Mouse (Mus musculus) myocyte (in vitro differentiated cells): ENCODE data around the gene Rnf38. TPM values are rescaled to one million over a fixed set of nuclear protein-coding genes. Genes with fewer than 3 reads are reported as not detected.

Experiments used
- H3K27me3 ChIP-seq: one replicate; pipeline ENCODE4 v1.6.1; 2011; ENCODE audit not compliant: control insufficient read depth, insufficient read depth, insufficient read length
- H3K36me3 ChIP-seq: one replicate; pipeline ENCODE4 v1.6.1; 2011; ENCODE audit not compliant: control insufficient read depth, insufficient read depth
- H3K4me2 ChIP-seq: one replicate; pipeline ENCODE4 v1.6.1; 2011; ENCODE audit warnings: low read depth, control low read depth
- H3K4me3 ChIP-seq: one replicate; pipeline ENCODE4 v1.5.1; 2011; ENCODE audit warnings: mild to moderate bottlenecking, control low read depth, moderate library complexity
- H3K79me2 ChIP-seq: one replicate; pipeline ENCODE4 v1.6.1; 2011; ENCODE audit not compliant: control insufficient read depth, insufficient read depth
- H3ac ChIP-seq: one replicate; pipeline ENCODE4 v1.6.1; 2011; ENCODE audit not compliant: control insufficient read depth, insufficient read length
- CEBPB ChIP-seq: IDR thresholded peaks from 2 replicates; pipeline ENCODE4 v1.6.1; 2011; ENCODE audit warnings: mild to moderate bottlenecking, moderate library complexity; ENCODE audit not compliant: poor library complexity, insufficient read depth, severe bottlenecking
- E2F4 ChIP-seq: IDR thresholded peaks from one replicate; pipeline ENCODE4 v1.6.1; 2011; ENCODE audit warnings: mild to moderate bottlenecking, control low read depth, moderate library complexity; ENCODE audit not compliant: insufficient read depth
- MAX ChIP-seq: IDR thresholded peaks from one replicate; pipeline ENCODE4 v1.6.1; 2011; ENCODE audit warnings: low read depth, mild to moderate bottlenecking, control low read depth
- MYOD1 ChIP-seq, 3 experiments: IDR thresholded peaks; one replicate each; pipeline ENCODE4 v1.6.1; 2011; ENCODE audit warnings: control low read depth in 2 of 3, low read depth in 2 of 3, mild to moderate bottlenecking in 2 of 3, moderate library complexity in 1 of 3; ENCODE audit not compliant: insufficient read length in 2 of 3, control insufficient read depth in 1 of 3
- MYOG ChIP-seq, 3 experiments: IDR thresholded peaks; one replicate each; pipeline ENCODE4 v1.6.1; 2011; ENCODE audit warnings: control low read depth in 2 of 3, low read depth in 2 of 3, mild to moderate bottlenecking in 2 of 3; ENCODE audit not compliant: insufficient read length in 2 of 3, control insufficient read depth in 1 of 3, insufficient read depth in 1 of 3
- POLR2A ChIP-seq: IDR thresholded peaks from one replicate; pipeline ENCODE4 v1.6.1; 2011; ENCODE audit warnings: low read depth, mild to moderate bottlenecking, control low read depth, moderate library complexity; ENCODE audit not compliant: insufficient read length
- POLR2AphosphoS2 ChIP-seq: IDR thresholded peaks from one replicate; pipeline ENCODE4 v1.6.1; 2011; ENCODE audit warnings: low read depth, control low read depth; ENCODE audit not compliant: insufficient read length
- REST ChIP-seq: IDR thresholded peaks from one replicate; pipeline ENCODE4 v1.6.1; 2011; ENCODE audit warnings: mild to moderate bottlenecking, control low read depth, moderate library complexity; ENCODE audit not compliant: insufficient read depth, insufficient read length
- SRF ChIP-seq: IDR thresholded peaks from one replicate; pipeline ENCODE4 v1.6.1; 2011; ENCODE audit warnings: low read depth; ENCODE audit not compliant: control insufficient read depth, insufficient read length
- TCF12 ChIP-seq: IDR thresholded peaks from one replicate; pipeline ENCODE4 v1.6.1; 2011; ENCODE audit warnings: mild to moderate bottlenecking, control low read depth; ENCODE audit not compliant: poor library complexity, insufficient read depth, severe bottlenecking
- TCF3 ChIP-seq: IDR thresholded peaks from one replicate; pipeline ENCODE4 v1.6.1; 2011; ENCODE audit warnings: low read depth, control low read depth; ENCODE audit not compliant: insufficient read length
- USF1 ChIP-seq: IDR thresholded peaks from one replicate; pipeline ENCODE4 v1.6.1; 2011; ENCODE audit warnings: low read depth, mild to moderate bottlenecking, control low read depth, moderate library complexity
- polyA plus RNA-seq: library from polyadenylated mRNA; unstranded; fragments of >200 nt; fragmentation: generic; extraction: Trizol; gene quantifications from one replicate; pipeline ENCODE4 v1.2.1, GENCODE M21; 2012; ENCODE audit warnings: missing spikeins

Rnf38 gene
- polyA plus RNA-seq, 1 experiment, result 12.6 TPM

GRCm38 (mm10) chr4:44251966-44252916 lies 18.7 kb upstream of the Rnf38 start:
- Histone ChIP-seq H3K4me2 (no peak overlapping the region), H3ac (no peak overlapping the region), H3K36me3 (no peaks in the 10 kb centered on the region), H3K27me3 (peaks cover 17% of the 10 kb centered on the region), H3K4me3 (no peak overlapping the region), H3K79me2 (no peaks in the 10 kb centered on the region)
- TF ChIP-seq TCF12, result no peak
- TF ChIP-seq REST, result no peak

DNA sequence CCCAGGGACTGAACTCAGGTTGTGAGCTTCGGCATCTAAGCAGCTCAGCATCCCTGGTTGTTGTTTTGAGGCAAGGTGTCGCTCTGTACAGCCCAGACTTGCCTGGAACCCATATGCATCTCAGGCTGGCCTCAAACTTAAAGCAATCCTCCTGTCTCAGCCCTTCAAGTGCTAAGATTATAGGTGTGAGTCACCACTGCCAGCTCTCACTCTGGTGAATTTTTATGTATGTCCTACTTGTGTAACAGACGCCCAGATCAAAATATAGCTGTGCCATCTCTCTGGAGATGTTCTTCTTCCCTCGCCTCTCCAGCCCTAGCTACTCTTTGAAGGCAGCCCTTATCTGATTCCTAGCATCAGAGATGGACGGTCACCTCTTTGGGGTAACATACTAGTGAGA lies 17.9 kb upstream of the Rnf38 start:
- Histone ChIP-seq H3ac (no peak overlapping the region), H3K79me2 (no peaks in the 10 kb centered on the region), H3K4me3 (no peak overlapping the region), H3K36me3 (no peaks in the 10 kb centered on the region), H3K4me2 (no peak overlapping the region), H3K27me3 (peaks cover 19% of the 10 kb centered on the region)
- TF ChIP-seq MYOD1 (IDR thresholded peaks at IDR 0.05; ENCODE audit: control insufficient read depth in 1 of 3, insufficient read length in 2 of 3, low read depth in 2 of 3) (no peak), MYOG (IDR thresholded peaks at IDR 0.05; ENCODE audit: control insufficient read depth in 1 of 3, insufficient read depth in 1 of 3, insufficient read length in 2 of 3, low read depth in 2 of 3) (no peak), POLR2AphosphoS2 (no peak), CEBPB (no peak), POLR2A (no peak), TCF3 (no peak), SRF (no peak), E2F4 (no peak), REST (no peak), TCF12 (no peak), USF1 (no peak), MAX (no peak)

GRCm38 (mm10) chr4:44249705-44250104 lies 16.1 kb upstream of the Rnf38 start:
- Histone ChIP-seq H3K4me3 (no peak overlapping the region), H3ac (no peak overlapping the region), H3K36me3 (no peaks in the 10 kb centered on the region), H3K27me3 (peaks cover 19% of the 10 kb centered on the region), H3K4me2 (no peak overlapping the region), H3K79me2 (no peaks in the 10 kb centered on the region)
- TF ChIP-seq POLR2A, result no peak
- TF ChIP-seq MYOG (IDR thresholded peaks at IDR 0.05; ENCODE audit: control insufficient read depth in 1 of 3, insufficient read depth in 1 of 3, insufficient read length in 2 of 3, low read depth in 2 of 3), result no peak
- TF ChIP-seq CEBPB, result no peak
- no peak for TF ChIP-seq REST
- no peak for TF ChIP-seq USF1
- TF ChIP-seq MAX, result no peak
- TF ChIP-seq TCF3, result no peak
- TF ChIP-seq TCF12, result no peak
- TF ChIP-seq SRF, result no peak
- no peak for TF ChIP-seq MYOD1 (IDR thresholded peaks at IDR 0.05; ENCODE audit: control insufficient read depth in 1 of 3, insufficient read length in 2 of 3, low read depth in 2 of 3)
- TF ChIP-seq E2F4, result no peak
- TF ChIP-seq POLR2AphosphoS2, result no peak

GRCm38 (mm10) chr4:44247051-44247939 lies 13.7 kb upstream of the Rnf38 start:
- Histone ChIP-seq H3K27me3 (peaks cover 19% of the 10 kb centered on the region), H3K36me3 (no peaks in the 10 kb centered on the region), H3K4me2 (no peak overlapping the region), H3ac (no peak overlapping the region), H3K4me3 (no peak overlapping the region), H3K79me2 (no peaks in the 10 kb centered on the region)
- no peak for TF ChIP-seq USF1
- no peak for TF ChIP-seq MYOG (IDR thresholded peaks at IDR 0.05; ENCODE audit: control insufficient read depth in 1 of 3, insufficient read depth in 1 of 3, insufficient read length in 2 of 3, low read depth in 2 of 3)
- no peak for TF ChIP-seq SRF
- no peak for TF ChIP-seq MAX
- TF ChIP-seq TCF3, result no peak
- no peak for TF ChIP-seq POLR2AphosphoS2
- TF ChIP-seq REST, result no peak
- no peak for TF ChIP-seq MYOD1 (IDR thresholded peaks at IDR 0.05; ENCODE audit: control insufficient read depth in 1 of 3, insufficient read length in 2 of 3, low read depth in 2 of 3)
- TF ChIP-seq E2F4, result no peak
- TF ChIP-seq POLR2A, result no peak
- no peak for TF ChIP-seq TCF12
- no peak for TF ChIP-seq CEBPB

- peaks cover 14% of the 10 kb centered on the region for H3K27me3 ChIP-seq
- H3K79me2 ChIP-seq, result no peaks in the 10 kb centered on the region
- H3K4me3 ChIP-seq, result no peak overlapping the region
- no peak overlapping the region for H3ac ChIP-seq
- no peak for TF ChIP-seq TCF3
- TF ChIP-seq MAX, result no peak
- TF ChIP-seq E2F4, result no peak
- TF ChIP-seq POLR2A, result no peak
- no peak for TF ChIP-seq CEBPB
- TF ChIP-seq REST, result no peak
- TF ChIP-seq MYOG (IDR thresholded peaks at IDR 0.05; ENCODE audit: control insufficient read depth in 1 of 3, insufficient read depth in 1 of 3, insufficient read length in 2 of 3, low read depth in 2 of 3), result no peak
- no peak for TF ChIP-seq POLR2AphosphoS2
- no peak for TF ChIP-seq TCF12
- no peak for TF ChIP-seq MYOD1 (IDR thresholded peaks at IDR 0.05; ENCODE audit: control insufficient read depth in 1 of 3, insufficient read length in 2 of 3, low read depth in 2 of 3)
- TF ChIP-seq SRF, result no peak
- TF ChIP-seq USF1, result no peak
- no peak overlapping the region for H3K4me2 ChIP-seq
- no peaks in the 10 kb centered on the region for H3K36me3 ChIP-seq
These were observed 12.7 kb upstream of the Rnf38 start for GRCm38 (mm10) chr4:44246285-44246684.
